Mouse (Mus musculus): Measurements from ENCODE around the gene Adora2b.

Adora2b gene

DNA sequence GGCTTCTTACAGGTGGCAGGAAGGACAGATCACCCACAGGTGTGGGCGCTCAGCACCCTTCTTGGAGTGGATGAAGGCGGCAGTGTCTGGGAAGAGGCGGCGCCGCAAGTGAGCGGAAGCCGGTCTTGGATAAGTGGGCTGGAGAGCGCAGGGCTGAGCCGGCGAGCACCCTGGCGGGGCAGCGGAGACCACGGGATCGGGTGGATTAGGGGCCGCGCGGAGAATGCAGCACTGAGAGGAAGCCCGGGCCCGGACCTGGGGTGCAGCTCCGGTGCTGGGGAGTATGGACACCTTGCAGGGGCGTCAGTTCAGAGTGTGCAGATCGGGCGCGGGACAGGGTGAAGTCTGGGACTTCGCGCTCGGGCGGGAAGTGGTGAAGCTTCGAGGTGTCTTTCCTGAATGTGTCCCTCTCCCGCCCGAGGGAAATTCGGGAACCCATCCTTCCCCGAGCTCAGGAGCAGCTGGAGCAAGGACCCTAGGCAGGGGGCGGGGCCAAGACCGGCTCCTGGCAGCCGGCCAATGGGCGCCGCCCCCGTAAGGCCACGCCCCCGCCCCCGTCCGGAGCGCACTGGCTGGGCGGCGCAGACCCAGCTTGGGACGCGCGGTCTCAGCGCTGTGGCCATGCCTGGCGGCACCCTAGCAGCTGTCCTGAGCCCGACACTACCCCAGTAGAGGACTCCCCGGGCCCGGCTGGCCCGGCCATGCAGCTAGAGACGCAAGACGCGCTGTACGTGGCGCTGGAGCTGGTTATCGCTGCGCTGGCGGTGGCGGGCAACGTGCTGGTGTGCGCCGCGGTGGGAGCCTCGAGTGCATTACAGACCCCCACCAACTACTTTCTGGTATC is at the start of gene Adora2b:
Gene Adora2b, plus strand, starts transcription at position 584 of the 844 bp plus-strand sequence.
- peak; percentile 82 to 88 for DNase-seq

DNA sequence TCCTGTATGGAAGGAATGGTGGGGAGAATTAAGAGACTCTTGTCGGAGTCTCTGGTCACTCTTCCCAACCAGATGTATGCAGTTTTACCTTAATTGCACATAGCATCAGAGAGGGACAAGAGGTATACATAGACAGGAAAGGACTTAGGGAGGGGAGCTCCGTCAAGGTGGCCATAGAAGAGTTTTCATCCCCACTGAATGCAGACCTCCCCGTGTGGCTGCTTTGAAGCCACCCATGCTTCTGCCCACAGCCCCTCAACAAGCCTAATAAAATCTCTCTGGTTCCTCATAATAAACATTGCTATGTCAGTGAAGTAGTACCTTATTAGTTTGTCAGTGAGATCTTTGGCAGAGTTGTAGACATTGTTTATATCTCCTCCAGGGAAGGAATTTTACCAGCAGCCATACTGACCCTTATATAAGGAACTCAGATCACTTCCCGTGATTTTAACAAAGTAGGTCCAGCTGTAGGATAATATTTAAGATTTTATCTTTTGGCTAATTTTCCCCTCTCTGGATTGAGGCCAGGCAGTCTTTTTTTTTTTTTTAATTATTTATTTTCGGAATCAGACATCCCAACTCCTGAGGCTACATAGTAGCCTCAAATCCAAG is 47.8 kb upstream of the Adora2b start:
- no peak for DNase-seq

GRCm38 (mm10) chr11:62202645-62203044 is 46.1 kb upstream of the Adora2b start:
- DNase-seq = no peak

DNA sequence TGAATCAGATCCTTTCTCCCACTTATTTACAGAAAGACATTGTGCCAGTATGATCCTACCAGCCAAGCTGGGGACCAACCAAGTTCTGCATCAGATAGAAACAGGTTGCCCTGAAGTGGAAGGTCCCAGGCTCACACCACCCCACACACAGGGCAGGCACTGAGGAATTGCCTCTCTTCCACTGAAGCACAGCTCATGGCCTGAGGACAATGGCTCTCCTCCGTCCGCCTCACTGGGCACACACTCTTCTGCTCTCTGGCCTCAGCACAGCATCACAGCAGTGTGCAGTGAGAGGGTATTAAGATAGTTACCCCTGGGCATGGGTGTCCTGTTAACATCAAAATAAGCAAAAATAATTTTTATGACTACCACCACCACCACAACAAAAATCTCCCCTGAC is 39.7 kb upstream of the Adora2b start:
- DNase-seq = no peak

DNA sequence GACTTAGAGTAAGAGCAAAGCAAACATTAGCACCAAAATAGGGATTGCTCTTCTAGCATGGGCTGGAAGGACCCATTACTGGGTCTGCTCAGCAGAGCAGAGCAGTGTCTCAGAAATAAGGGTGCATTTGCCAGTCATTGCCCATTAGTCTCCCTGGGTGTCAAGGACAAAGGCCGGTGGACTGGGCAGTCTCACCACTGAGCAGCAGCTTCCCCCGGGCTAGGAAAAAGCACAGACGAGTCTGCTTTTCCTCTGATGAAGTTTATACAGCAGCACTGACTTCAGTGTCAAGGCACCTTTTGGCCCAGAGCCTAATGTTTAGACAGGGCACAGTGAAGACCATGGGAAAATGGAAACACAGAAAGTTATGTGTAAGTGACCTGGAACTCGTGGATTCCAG is 38.9 kb upstream of the Adora2b start:
- DNase-seq = no peak

DNA sequence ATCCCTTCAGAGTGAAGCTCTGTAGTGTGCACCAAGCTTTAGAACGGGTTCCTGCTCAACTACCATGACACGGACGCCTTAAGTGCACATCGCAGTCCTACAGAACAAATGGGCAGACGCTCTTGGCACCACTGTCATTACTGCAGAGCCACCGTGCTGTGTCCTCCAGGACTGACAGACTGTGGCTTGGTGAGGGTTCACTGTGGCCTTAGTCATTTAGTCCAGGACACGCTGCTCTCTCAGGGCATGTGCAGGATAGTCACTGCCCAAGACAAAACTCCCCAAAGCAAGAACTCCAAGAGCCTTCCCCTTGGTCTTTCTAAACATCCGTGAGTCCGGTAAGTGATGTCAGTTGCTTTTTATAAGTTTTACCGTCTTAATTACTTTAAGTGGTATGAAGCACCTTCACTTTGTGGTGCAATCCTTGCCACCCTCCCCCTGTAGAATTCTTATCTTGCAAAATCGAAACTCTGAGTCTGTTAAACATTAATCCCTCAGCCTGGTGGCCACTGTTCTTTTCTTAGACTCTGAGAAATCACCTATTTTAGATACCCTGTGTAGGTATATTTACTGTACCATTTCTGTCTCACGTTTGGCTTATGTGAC is 35.3 kb upstream of the Adora2b start:
- no peak for DNase-seq

DNA sequence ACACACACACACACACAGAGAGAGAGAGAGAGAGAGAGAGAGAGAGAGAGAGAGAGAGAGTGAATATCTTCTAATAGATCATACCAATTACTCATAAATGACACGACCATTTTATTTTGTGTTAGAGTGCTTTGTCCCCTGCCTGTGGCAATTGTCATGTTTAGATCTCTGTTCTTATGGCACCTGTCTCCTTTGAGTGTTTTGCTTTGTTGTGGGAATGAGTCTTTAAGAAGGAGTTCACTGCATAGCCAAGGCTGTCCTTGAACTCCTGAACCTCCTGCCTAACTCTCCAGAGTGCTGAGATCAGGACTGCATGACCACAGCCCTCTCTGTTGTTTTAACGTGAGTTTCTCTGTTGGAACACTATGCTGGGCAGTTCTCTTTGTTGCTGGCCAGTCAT is 33.7 kb upstream of the Adora2b start:
- no peak for DNase-seq

DNA sequence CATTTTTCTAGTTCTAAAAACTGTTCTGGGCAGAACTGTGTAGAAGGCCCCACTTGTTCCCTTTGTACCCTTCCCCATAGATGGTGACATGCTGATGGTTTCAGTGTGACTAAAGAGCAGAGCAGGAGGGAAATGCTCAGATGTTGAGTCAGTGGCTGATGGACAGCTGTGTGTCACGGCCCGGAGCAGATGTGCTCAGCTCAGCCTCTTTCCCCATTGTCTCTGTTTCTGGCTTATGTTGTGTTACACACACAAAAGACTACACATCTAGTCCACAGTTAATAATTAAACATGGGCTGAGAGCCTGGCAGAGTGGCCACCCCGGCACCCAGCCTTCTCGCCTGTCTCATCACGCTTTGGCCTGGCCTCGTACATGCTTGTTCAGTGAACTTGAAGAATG is 31.0 kb upstream of the Adora2b start:
- no peak for DNase-seq

DNA sequence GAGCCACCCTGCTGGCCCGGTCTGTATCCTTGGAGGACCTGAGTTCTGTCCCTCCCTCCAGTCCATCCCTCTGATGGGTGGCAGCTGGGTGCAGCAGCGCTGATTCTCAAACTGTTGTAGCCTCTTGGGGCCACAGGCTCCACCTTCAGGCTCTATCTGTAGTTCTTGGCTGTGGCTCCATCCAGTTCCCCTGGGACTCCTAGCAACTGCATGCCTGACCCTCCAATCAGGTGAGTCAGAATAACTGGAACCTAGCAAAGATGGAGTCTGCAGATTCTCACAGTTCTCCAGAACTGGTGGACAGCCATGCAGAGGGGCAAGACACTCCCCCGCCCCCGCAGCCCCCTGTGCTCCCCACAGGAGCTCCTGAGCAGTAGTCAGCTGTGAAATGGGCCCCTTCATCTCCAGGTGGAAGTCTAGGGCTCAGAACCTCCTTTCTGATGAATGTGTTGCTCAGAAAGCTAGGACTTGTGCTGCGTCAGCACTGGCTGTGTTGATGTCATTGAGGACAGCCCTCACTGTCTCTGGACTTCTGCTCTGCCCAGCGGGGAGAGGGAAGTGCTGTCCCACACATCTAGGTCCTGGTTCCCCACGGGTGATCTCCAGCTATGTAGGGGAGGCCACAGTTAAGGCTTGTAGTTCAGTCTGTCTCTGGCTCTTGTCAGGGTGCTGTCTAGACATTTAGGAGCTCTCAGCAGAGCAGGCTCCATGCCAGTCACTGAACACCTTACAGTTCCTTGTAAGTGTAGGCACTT is 27.9 kb upstream of the Adora2b start:
- no peak for DNase-seq

- no peak for DNase-seq
These were observed 25.4 kb upstream of the Adora2b start for GRCm38 (mm10) chr11:62223416-62223815.

- DNase-seq = peak in 1 of 2 experiments; percentile 25
These were observed 24.8 kb upstream of the Adora2b start for GRCm38 (mm10) chr11:62223962-62224361.

- DNase-seq = no peak
These were observed 24.0 kb upstream of the Adora2b start for GRCm38 (mm10) chr11:62224797-62225196.

DNA sequence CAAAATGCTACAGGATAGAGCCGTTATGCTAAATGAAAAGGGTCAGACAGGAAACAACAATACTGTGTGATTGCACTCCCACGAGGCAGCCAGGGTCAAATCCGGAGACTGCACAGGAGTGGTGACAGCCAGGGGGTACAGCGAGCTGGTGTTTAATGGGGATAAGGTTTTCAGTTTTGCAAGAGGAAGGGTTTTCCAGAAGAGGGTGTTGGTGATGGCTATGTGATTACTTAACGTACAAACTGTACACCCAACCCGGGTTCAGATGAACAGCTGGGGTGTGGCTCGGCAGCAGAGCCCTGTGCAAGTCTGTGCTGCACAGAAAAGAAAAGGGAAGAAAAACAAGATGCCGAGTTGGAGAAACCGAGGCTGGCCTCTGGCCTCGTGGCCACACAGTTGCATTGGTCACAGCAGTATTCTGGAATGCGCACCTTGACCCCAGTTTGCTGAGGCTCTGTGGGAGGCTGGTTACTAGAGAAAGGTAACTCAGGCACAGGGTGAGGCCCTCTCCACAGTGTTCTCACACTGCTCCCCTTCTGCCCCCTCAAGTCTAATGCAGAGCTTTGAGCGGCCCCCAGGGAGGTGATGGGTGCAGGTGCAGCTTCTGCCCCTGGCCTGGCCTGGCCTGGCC is 8.0 kb upstream of the Adora2b start:
- DNase-seq = no peak

DNA sequence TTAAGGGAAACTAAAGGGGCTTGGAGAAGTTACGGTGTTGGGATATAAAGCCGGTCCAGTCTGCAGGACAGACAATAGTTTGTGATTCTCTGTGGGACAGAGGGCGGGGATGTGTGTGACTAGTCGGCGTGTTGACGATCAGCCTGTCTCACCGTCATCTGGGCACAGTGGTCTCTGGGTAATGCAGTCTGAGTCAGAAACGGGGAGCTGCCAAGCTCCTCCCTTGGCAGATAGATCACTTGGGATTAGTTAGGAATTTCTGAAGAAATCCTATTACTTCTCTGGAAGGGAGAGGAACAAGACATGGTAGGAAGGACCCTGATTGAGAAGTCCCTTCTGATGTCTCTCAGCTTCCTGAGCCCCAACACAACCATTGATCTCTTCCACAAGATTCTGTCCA is 4.9 kb upstream of the Adora2b start:
- DNase-seq = no peak

- no peak for DNase-seq
These were observed 4.3 kb upstream of the Adora2b start for GRCm38 (mm10) chr11:62244471-62244870.

DNA sequence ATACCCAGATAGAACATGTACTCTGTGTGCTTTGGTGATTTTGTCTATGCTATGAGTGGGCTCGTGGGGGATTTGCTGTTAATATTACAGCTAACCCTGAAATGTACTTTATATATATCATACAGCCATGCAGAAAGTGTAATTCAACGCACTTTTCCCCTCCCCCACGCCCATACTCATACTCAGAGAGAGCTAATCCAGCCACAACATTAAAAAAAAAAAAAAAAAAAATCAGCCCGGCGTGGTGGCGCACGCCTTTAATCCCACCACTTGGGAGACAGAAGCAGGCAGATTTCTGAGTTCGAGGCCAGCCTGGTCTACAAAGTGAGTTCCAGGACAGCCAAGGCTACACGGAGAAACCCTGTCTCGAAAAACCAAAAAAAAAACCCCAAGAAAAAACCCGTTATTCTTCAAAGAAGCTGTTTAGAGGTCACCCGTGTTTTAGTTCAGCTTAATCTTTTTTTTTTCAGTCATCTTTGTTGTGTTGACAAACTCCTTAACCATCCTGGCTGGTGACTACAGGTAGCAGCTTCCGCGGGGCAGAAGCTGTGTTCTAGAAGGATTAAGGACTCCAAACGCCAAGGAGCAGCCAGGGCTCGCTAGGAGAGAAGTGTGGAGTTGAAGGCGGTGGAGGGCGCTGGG is 904 bp upstream of the Adora2b start:
- DNase-seq = no peak

DNA sequence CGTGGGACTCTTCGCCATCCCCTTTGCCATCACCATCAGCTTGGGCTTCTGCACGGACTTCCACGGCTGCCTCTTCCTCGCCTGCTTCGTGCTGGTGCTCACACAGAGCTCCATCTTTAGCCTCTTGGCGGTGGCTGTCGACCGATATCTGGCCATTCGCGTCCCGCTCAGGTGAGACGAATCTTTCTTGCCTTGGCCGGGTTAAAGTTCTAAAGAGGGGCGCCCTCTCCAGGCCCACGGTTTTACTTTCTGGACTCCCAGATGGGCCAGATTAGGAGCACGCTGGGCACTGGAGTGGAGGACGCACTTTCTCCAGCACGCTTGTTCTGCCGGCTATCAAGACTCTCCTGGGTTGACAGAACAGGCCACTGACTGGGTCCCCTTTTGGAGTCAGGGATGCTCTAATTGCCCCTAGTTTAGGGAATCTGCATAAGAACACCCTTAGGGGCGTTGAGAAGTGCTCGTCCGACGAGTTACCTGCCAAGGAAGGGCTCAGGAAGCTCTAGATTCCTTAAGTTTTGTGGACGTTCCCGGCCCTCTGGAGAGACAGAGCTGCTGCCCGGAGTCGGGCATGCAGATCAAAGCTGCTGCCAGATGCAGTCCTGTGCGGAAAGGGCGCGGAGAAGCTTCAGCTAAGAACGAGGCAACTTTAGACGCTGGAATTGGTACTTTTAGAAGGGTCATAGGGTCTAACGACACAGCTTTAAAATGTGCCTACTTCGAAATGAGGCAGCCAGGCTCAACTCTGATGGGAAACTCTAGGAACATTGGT is 668 bp downstream of the Adora2b start:
- peak; percentile 62 to 74 for DNase-seq

- DNase-seq = peak; percentile 43 to 57
These were observed 2.3 kb downstream of the Adora2b start for GRCm38 (mm10) chr11:62251047-62251446.

DNA sequence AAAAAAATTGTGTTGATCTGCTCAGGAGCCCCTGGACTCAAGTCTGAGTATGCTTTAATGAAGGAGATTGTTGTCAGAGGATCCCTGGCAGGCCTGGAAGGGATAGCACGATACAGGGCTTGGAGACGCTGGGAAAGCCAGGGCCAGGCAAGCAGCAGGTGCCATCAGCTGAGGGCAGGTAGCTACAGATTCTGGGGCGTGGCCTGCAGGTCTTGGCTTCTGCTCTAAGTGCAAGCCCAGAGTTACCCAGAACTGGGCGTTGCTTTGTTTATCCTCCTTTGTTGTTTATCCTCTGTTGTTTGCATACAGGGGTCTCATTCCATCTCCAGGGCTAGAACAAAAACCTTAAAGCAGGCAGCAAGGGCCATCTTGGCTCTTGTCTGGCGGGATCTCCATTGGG is 4.6 kb downstream of the Adora2b start:
- peak in 1 of 2 experiments; percentile 18 for DNase-seq

- no peak for DNase-seq
These were observed 10.4 kb downstream of the Adora2b start for GRCm38 (mm10) chr11:62259214-62259613.

- DNase-seq = peak; percentile 17 to 71
These were observed 14.8 kb downstream of the Adora2b start for GRCm38 (mm10) chr11:62263599-62263998.

Measured in lung, postnatal 4 days (tissue).